Mouse (Mus musculus) bone marrow, adult 2 months (tissue): ENCODE data around the gene R3hdm2. TPM values are rescaled to one million over a fixed set of nuclear protein-coding genes. Genes with fewer than 3 reads are reported as not detected.

Experiments used
- H3K27ac ChIP-seq: fragments of 200-500 bp; 2 replicates; pipeline ENCODE4 v1.5.1; 2012; ENCODE audit warnings: low read depth, mild to moderate bottlenecking, control low read depth, inconsistent platforms, low read length; ENCODE audit not compliant: control insufficient read depth, poor library complexity, insufficient read depth
- H3K4me1 ChIP-seq: fragments of 200-500 bp; 2 replicates; pipeline ENCODE4 v1.6.1; 2011; ENCODE audit warnings: low read length; ENCODE audit not compliant: control insufficient read depth, insufficient read depth
- H3K4me3 ChIP-seq: fragments of 200-500 bp; replicated peaks from 2 replicates; pipeline ENCODE3; 2011; ENCODE audit warnings: mild to moderate bottlenecking, low read depth, low read length, control low read depth; ENCODE audit not compliant: control insufficient read depth
- CTCF ChIP-seq: fragments of 200-500 bp; IDR thresholded peaks from 2 replicates; pipeline ENCODE4 v1.5.1; 2011; ENCODE audit warnings: low read length, control low read depth; ENCODE audit not compliant: control insufficient read depth, insufficient read depth
- POLR2A ChIP-seq: fragments of 200-500 bp; IDR thresholded peaks from 2 replicates; pipeline ENCODE4 v1.6.1; 2011; ENCODE audit warnings: low read depth, mild to moderate bottlenecking, control low read depth, low read length, borderline replicate concordance; ENCODE audit not compliant: control insufficient read depth
- WGBS: fragments of 180-500 bp; shearing (Covaris S2); methylation state at CpG from one replicate; pipeline ENCODE4 v1.1.7; 2018; 5-methylcytosine and 5-hydroxymethylcytosine counted together
- polyA plus RNA-seq: library from polyadenylated mRNA; stranded (reverse); fragments of >200 nt; gene quantifications from 2 replicates; pipeline ENCODE4 v1.2.4, GENCODE M21; 2011; ENCODE audit warnings: low replicate concordance; ENCODE audit not compliant: missing spikeins, insufficient read depth, insufficient read length

The R3hdm2 gene
- polyA plus RNA-seq, 1 experiment: 144 TPM

DNA sequence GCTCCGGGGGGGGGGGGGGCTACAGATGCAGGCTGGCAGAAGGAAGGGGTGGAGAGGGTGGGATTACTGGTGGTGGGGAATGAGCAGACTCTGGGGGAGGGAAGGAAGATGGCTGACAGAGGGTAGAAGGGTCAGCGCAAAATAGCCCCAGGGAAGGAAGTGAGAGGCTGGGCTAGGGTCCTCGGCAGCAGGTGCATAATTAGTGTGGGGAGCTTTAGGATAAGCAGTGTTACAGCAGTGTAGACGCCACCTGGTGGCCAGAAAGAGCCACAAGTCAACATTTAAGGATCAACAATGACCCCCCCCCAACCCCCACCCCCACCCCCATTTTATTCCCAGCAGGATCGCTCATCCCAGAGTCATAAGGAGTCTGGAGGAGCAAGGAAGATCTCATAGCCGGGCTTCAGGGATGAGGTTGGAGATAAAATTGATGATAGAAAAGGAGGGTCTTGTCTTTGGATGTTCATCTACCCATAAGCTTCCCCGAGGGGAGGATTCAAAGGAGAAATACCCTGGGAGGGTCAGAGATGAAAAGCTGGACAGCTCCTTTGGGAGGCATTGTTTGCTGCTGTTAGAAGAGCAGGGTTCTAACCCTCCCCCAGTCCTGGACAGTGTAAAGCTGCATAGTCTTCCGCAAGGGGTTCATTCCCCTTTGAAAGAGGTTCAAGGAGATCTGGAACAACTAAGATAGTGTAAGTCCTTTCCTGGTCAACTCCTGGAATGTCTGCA lies 156.6 kb downstream of the R3hdm2 start:
- peaks cover 3% of the 10 kb centered on the region for H3K4me1 ChIP-seq
- TF ChIP-seq CTCF (peak; percentile 38; the same call in 1 of the 2 replicates), POLR2A (no peak)
- H3K4me3 ChIP-seq: no peak overlapping the region
- 12% methylated on average over 8 of the region's 8 CpGs for WGBS
- H3K27ac ChIP-seq: no peak overlapping the region

DNA sequence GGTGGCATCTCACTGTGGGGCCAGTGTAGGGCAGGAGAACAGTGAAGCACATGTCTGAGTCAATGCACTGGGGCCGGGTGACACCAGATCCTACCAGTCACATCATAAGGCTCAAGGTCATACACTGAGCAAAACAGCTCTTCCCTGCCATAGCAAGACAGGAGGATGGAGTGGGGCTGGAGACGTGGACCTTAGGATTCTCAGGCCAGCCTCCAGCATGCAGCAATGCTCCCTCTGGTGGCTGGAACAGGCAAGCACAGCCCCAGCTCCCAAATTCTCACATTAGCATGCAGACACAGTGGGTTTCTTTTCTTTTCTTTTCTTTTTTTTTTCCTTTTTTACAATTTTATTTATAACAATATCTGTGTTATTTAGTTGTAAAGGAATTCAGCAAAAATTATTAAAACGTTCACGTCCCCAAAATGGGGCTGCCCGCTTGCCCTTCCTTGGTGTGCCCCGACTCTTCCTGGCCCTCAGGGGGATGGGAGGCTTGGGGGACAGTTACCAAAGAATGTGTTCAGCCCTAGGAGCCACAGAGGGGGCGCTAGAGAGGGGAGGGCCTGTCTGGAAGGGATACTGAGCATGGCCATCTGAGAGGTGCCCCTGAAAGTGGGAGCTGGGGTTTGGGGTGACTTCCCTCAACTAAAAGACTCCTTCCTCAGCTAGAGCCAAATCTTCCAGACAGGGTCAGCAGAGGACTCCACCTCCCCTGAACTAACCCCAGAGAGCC lies 157.9 kb downstream of the R3hdm2 start:
- 33% methylated on average over 7 of the region's 7 CpGs for WGBS
- Histone ChIP-seq H3K4me3 (no peak overlapping the region), H3K27ac (no peak overlapping the region), H3K4me1 (peaks cover 3% of the 10 kb centered on the region)
- TF ChIP-seq CTCF (peak; percentile 95), POLR2A (no peak)

DNA sequence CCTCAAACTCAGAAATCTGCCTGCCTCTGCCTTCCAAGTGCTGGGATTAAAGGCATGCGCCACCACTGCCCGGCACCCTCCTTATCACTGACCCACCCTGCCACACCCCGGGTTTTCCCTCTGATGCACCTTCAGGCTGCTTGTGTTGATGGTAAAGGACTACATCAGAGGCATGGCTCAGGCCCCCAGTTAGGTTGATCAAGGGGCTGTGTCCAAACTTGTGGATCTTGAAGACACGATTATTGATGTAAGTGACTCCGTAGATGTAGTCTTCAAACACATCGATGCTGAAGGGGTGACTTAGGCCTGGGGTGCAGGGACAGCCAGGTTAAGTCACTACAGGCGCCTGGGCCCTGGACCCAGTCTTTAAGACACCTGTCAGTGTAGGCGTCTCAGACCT lies 161.4 kb downstream of the R3hdm2 start:
- Histone ChIP-seq H3K4me3 (no peak overlapping the region), H3K27ac (no peak overlapping the region), H3K4me1 (no peaks in the 10 kb centered on the region)
- 83% methylated on average over 8 of the region's 8 CpGs for WGBS
- TF ChIP-seq POLR2A: no peak
- no peak for TF ChIP-seq CTCF

DNA sequence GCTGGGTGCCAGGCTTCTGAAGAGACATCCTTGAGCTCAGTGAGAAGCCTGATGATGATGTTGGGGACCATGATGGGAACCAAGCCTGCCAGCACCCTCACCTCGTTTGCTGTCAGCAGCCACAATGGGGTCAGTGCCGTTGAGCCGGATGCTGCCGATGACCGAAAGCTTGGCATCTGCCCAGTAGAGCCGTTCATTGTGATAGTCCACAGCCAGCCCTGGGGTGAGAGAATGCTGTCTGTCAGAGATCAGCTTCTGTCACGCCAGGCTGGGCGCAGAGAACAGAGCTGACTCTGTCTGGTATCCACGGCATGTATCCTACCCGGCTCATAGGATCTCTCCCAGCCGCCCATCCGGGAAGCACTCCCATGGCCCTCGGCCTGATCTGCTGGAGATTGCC lies 162.0 kb downstream of the R3hdm2 start:
- WGBS: 87% methylated on average over 13 of the region's 13 CpGs

DNA sequence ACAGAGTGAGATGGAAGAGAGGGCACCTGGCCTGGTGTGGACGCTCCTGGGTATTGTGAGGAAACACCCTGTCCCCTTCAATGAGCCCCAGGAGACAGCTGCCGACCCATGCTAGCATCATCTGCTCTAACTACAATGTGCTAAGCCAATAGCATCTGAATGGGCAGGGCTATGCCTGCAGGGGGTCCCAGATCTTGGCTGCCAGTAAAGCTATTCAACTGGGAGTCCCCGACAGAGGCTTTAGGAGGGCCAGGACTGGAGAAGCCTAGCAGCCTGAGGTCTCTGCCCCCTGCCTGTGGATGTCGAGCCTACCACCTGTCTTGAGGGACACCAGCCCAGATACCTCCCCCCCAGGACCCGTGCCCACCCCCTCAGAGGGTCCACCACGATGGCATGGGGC lies 162.6 kb downstream of the R3hdm2 start:
- TF ChIP-seq POLR2A (no peak), CTCF (no peak)
- Histone ChIP-seq H3K4me1 (no peaks in the 10 kb centered on the region), H3K27ac (no peak overlapping the region), H3K4me3 (no peak overlapping the region)
- 63% methylated on average over 6 of the region's 6 CpGs for WGBS

More for the DNA sequence above, 162.0 kb downstream of the R3hdm2 start:
- no peak overlapping the region for H3K27ac ChIP-seq
- no peak for TF ChIP-seq POLR2A
- TF ChIP-seq CTCF: no peak
- no peak overlapping the region for H3K4me3 ChIP-seq
- no peaks in the 10 kb centered on the region for H3K4me1 ChIP-seq

DNA sequence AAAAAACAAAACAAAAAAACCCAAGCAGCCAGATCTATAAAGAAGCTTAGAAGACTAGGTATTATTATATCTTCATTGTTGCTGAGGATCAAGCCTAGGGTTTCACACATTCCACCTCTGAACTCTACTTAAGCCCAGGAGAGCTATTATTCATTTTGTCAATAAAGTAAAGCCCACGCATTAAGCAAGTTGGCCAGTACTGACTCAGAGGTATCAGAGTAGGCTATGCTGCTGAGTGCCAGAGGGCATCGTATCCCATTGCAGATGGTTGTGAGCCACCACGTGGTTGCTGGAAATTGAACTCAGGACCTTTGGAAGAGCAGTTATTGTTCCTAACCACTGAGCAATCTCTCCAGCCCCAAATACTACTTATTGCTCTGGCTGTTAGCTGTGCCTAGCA lies 163.8 kb downstream of the R3hdm2 start:
- Histone ChIP-seq H3K27ac (no peak overlapping the region), H3K4me1 (no peaks in the 10 kb centered on the region), H3K4me3 (no peak overlapping the region)
- 82% methylated on average over 3 of the region's 3 CpGs for WGBS
- TF ChIP-seq CTCF: no peak
- no peak for TF ChIP-seq POLR2A

DNA sequence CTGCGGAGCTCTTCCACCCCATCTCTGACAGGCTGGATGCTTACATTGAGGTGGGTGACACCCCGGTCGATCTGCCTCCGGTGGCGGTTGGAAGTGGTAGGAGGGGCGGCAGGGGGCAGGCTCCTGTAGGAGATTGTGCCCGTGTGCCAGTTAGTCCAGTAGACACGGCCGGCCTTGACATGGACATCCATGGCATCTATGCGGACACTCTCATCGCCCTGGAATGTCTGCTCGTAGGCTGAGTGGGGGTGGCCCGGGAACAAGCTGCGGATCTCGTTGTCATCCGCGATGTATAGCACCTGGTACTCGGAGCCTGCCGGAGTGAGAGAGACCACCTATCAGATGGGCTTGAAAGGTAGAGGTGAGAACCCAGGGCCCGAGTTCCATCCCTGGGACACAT lies 164.2 kb downstream of the R3hdm2 start:
- WGBS: 90% methylated on average over 20 of the region's 20 CpGs
- Histone ChIP-seq H3K4me1 (no peaks in the 10 kb centered on the region), H3K27ac (no peak overlapping the region), H3K4me3 (no peak overlapping the region)
- no peak for TF ChIP-seq CTCF
- TF ChIP-seq POLR2A: no peak

DNA sequence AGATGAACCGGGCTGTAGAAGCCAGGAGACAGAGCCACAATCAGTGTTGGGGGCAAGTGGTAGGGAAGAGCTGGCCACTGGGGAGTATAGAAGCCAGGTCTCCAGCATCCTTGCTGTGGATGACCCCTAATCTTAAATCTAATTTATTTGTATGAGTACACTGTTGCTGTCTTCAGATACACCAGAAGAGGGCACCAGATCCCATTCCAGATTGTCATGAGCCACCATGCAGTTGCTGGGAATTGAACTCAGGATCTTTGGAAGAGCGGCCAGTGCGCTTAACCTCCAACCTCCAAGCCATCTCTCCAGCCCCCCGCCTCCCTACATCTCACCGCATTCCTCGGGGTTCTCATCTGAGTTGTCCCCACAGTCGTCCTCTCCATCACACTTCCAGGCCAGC lies 166.4 kb downstream of the R3hdm2 start:
- Histone ChIP-seq H3K27ac (no peak overlapping the region), H3K4me3 (no peak overlapping the region), H3K4me1 (no peaks in the 10 kb centered on the region)
- TF ChIP-seq CTCF (no peak), POLR2A (no peak)
- 90% methylated on average over 7 of the region's 7 CpGs for WGBS
